Mouse (Mus musculus): ENCODE results near the gene Gpr84. TPM values are rescaled to one million over a fixed set of nuclear protein-coding genes. Genes with fewer than 3 reads are reported as not detected.

The Gpr84 gene
- polyA plus RNA-seq, 1 experiment from 2014 or later = 0.34 TPM

- no peak overlapping the region for H3K9ac ChIP-seq
- 0 out of 2 replicates have a peak, but pooled peaks cover 4% of the 10 kb centered on the region for H3K27me3 ChIP-seq (replicated peaks)
- peaks cover 36% of the 10 kb centered on the region for H3K4me1 ChIP-seq
- no peaks in the 10 kb centered on the region for H3K36me3 ChIP-seq (replicated peaks)
- H3K4me2 ChIP-seq = no peak overlapping the region
- ATAC-seq (replicated peaks) = no peak
- no peak overlapping the region for H3K27ac ChIP-seq
- no peaks in the 10 kb centered on the region for H3K9me3 ChIP-seq
- no peak overlapping the region for H3K4me3 ChIP-seq
These were observed 33.1 kb upstream of the Gpr84 start for GRCm38 (mm10) chr15:103343556-103343955.

GRCm38 (mm10) chr15:103343008-103343407 lies 32.6 kb upstream of the Gpr84 start:
- H3K4me2 ChIP-seq = no peak overlapping the region
- no peaks in the 10 kb centered on the region for H3K36me3 ChIP-seq (replicated peaks)
- peaks cover 39% of the 10 kb centered on the region for H3K4me1 ChIP-seq
- no peaks in the 10 kb centered on the region for H3K9me3 ChIP-seq
- WGBS = 83% methylated on average over 2 of the region's 3 CpGs
- no peak overlapping the region for H3K4me3 ChIP-seq
- H3K27me3 ChIP-seq (replicated peaks) = 0 out of 2 replicates have a peak, but pooled peaks cover 4% of the 10 kb centered on the region
- H3K9ac ChIP-seq = no peak overlapping the region
- no peak overlapping the region for H3K27ac ChIP-seq
- no peak for ATAC-seq (replicated peaks)

- ATAC-seq (replicated peaks) = no peak
- Histone ChIP-seq H3K27ac (no peak overlapping the region), H3K4me2 (no peak overlapping the region), H3K9me3 (no peaks in the 10 kb centered on the region), H3K36me3 (replicated peaks) (no peaks in the 10 kb centered on the region), H3K9ac (no peak overlapping the region), H3K4me3 (no peak overlapping the region), H3K27me3 (replicated peaks) (0 out of 2 replicates have a peak, but pooled peaks cover 4% of the 10 kb centered on the region), H3K4me1 (peaks cover 39% of the 10 kb centered on the region)
- WGBS = 20% methylated on average over 4 of the region's 4 CpGs
These were observed 32.0 kb upstream of the Gpr84 start for GRCm38 (mm10) chr15:103342415-103342814.

- H3K27me3 ChIP-seq (replicated peaks) = 0 out of 2 replicates have a peak, but pooled peaks cover 4% of the 10 kb centered on the region
- 53% methylated on average over 8 of the region's 8 CpGs for WGBS
- no peak overlapping the region for H3K4me3 ChIP-seq
- ATAC-seq (replicated peaks) = no peak
- no peak overlapping the region for H3K4me2 ChIP-seq
- H3K4me1 ChIP-seq = peaks cover 39% of the 10 kb centered on the region
- no peak overlapping the region for H3K27ac ChIP-seq
- no peaks in the 10 kb centered on the region for H3K36me3 ChIP-seq (replicated peaks)
- no peak overlapping the region for H3K9ac ChIP-seq
- no peaks in the 10 kb centered on the region for H3K9me3 ChIP-seq
These were observed 31.1 kb upstream of the Gpr84 start for GRCm38 (mm10) chr15:103341547-103341946.

- Histone ChIP-seq H3K27ac (0 out of 2 replicates have a peak overlapping the region, but pooled peaks have one; percentile 27), H3K9ac (peak overlapping the region; percentile 56; the same call in 1 of the 2 replicates), H3K36me3 (replicated peaks) (no peaks in the 10 kb centered on the region), H3K4me1 (peaks cover 40% of the 10 kb centered on the region), H3K4me2 (peak overlapping the region; percentile 70), H3K4me3 (peak overlapping the region; percentile 67), H3K27me3 (replicated peaks) (0 out of 2 replicates have a peak, but pooled peaks cover 4% of the 10 kb centered on the region), H3K9me3 (no peaks in the 10 kb centered on the region)
- 19% methylated on average over 4 of the region's 4 CpGs for WGBS
- 0 out of 2 replicates have a peak, but pooled peaks have one; percentile 18 for ATAC-seq (replicated peaks)
These were observed 30.4 kb upstream of the Gpr84 start for GRCm38 (mm10) chr15:103340786-103341185.

GRCm38 (mm10) chr15:103339961-103340337 lies 29.5 kb upstream of the Gpr84 start, which contains the start of gene Zfp385a:
Gene Zfp385a (minus strand): TSS chr15:103340093.
- 0% methylated on average over 26 of the region's 26 CpGs for WGBS

GRCm38 (mm10) chr15:103339166-103339960 lies 29.0 kb upstream of the Gpr84 start:
- Histone ChIP-seq H3K4me2 (peak overlapping the region; percentile 70), H3K4me1 (peaks cover 49% of the 10 kb centered on the region), H3K27ac (peak overlapping the region; percentile 27; the same call in 1 of the 2 replicates), H3K9ac (peak overlapping the region; percentile 56), H3K27me3 (replicated peaks) (0 out of 2 replicates have a peak, but pooled peaks cover 4% of the 10 kb centered on the region), H3K9me3 (no peaks in the 10 kb centered on the region), H3K36me3 (replicated peaks) (no peaks in the 10 kb centered on the region), H3K4me3 (peak overlapping the region; percentile 67)
- WGBS = 5% methylated on average over 29 of the region's 31 CpGs
- ATAC-seq (replicated peaks) = peak; percentile 57

More at GRCm38 (mm10) chr15:103339961-103340337, 29.5 kb upstream of the Gpr84 start, which contains the start of gene Zfp385a:
- H3K36me3 ChIP-seq (replicated peaks) = no peaks in the 10 kb centered on the region
- H3K27me3 ChIP-seq (replicated peaks) = 0 out of 2 replicates have a peak, but pooled peaks cover 4% of the 10 kb centered on the region
- H3K27ac ChIP-seq = peak within 1 kb of the TSS; percentile 27; the same call in 1 of the 2 replicates
- H3K4me3 ChIP-seq = peak within 1 kb of the TSS; percentile 67
- ATAC-seq (replicated peaks) = peak; percentile 68
- H3K9ac ChIP-seq = peak within 1 kb of the TSS; percentile 56
- no peaks in the 10 kb centered on the region for H3K9me3 ChIP-seq
- H3K4me2 ChIP-seq = peak within 1 kb of the TSS; percentile 70
- H3K4me1 ChIP-seq = peaks cover 46% of the 10 kb centered on the region

GRCm38 (mm10) chr15:103338829-103339165 lies 28.4 kb upstream of the Gpr84 start:
- Histone ChIP-seq H3K27me3 (replicated peaks) (0 out of 2 replicates have a peak, but pooled peaks cover 4% of the 10 kb centered on the region), H3K4me1 (peaks cover 55% of the 10 kb centered on the region), H3K9me3 (no peaks in the 10 kb centered on the region), H3K4me2 (peak overlapping the region; percentile 70), H3K4me3 (peak overlapping the region; percentile 67), H3K36me3 (replicated peaks) (no peaks in the 10 kb centered on the region), H3K9ac (peak overlapping the region; percentile 56; the same call in 1 of the 2 replicates), H3K27ac (no peak overlapping the region)
- no peak for ATAC-seq (replicated peaks)
- 34% methylated on average over 4 of the region's 4 CpGs for WGBS

GRCm38 (mm10) chr15:103336996-103337667 lies 26.7 kb upstream of the Gpr84 start:
- Histone ChIP-seq H3K36me3 (replicated peaks) (no peaks in the 10 kb centered on the region), H3K27ac (no peak overlapping the region), H3K4me1 (peaks cover 56% of the 10 kb centered on the region), H3K4me3 (no peak overlapping the region), H3K9ac (no peak overlapping the region), H3K9me3 (no peaks in the 10 kb centered on the region), H3K27me3 (replicated peaks) (0 out of 2 replicates have a peak, but pooled peaks cover 4% of the 10 kb centered on the region), H3K4me2 (no peak overlapping the region)
- ATAC-seq (replicated peaks) = no peak
- 22% methylated on average over 11 of the region's 11 CpGs for WGBS

GRCm38 (mm10) chr15:103335488-103336235 lies 25.2 kb upstream of the Gpr84 start:
- H3K27ac ChIP-seq = 0 out of 2 replicates have a peak overlapping the region, but pooled peaks have one; percentile 17
- no peak for ATAC-seq (replicated peaks)

GRCm38 (mm10) chr15:103335040-103335439 lies 24.6 kb upstream of the Gpr84 start:
- no peak overlapping the region for H3K9ac ChIP-seq
- ATAC-seq (replicated peaks) = no peak
- 69% methylated on average over 3 of the region's 3 CpGs for WGBS
- 0 out of 2 replicates have a peak overlapping the region, but pooled peaks have one; percentile 17 for H3K27ac ChIP-seq
- no peaks in the 10 kb centered on the region for H3K9me3 ChIP-seq
- H3K4me2 ChIP-seq = no peak overlapping the region
- H3K27me3 ChIP-seq (replicated peaks) = no peaks in the 10 kb centered on the region
- H3K4me1 ChIP-seq = peaks cover 39% of the 10 kb centered on the region
- no peaks in the 10 kb centered on the region for H3K36me3 ChIP-seq (replicated peaks)
- no peak overlapping the region for H3K4me3 ChIP-seq

More at GRCm38 (mm10) chr15:103335488-103336235, 25.2 kb upstream of the Gpr84 start:
- Histone ChIP-seq H3K36me3 (replicated peaks) (no peaks in the 10 kb centered on the region), H3K4me2 (no peak overlapping the region), H3K9ac (no peak overlapping the region), H3K9me3 (no peaks in the 10 kb centered on the region), H3K27me3 (replicated peaks) (no peaks in the 10 kb centered on the region), H3K4me3 (no peak overlapping the region), H3K4me1 (peaks cover 45% of the 10 kb centered on the region)
- WGBS = 19% methylated on average over 7 of the region's 7 CpGs
